Mouse (Mus musculus): ENCODE data around the gene Kirrel3.

GRCm38 (mm10) chr9:34888298-34888697 lies 402.6 kb downstream of the Kirrel3 start:
- TF ChIP-seq CTCF (IDR thresholded peaks at IDR 0.05), result no peak
- no peak for TF ChIP-seq EP300 (IDR thresholded peaks at IDR 0.05)

Measured in lung, postnatal 0 days (tissue).